Mouse (Mus musculus): ENCODE measurements at regions not wholly inside any gene's neighbourhood (a gene's known extent, or its start where the extent isn't known, plus 50 kb on each side); places are given as distances from the start of the nearest gene placed in this dataset.

- H3K27ac ChIP-seq (ENCODE audit: control insufficient read depth, insufficient read depth, low read length): no peak overlapping the region
- 23% methylated on average over 9 of the region's 9 CpGs for WGBS
- H3K27me3 ChIP-seq (ENCODE audit: control insufficient read depth, insufficient read depth, low read length): no peaks in the 10 kb centered on the region
- no peaks in the 10 kb centered on the region for H3K4me1 ChIP-seq (replicated peaks; ENCODE audit: control insufficient read depth, insufficient read depth, low read length)
- no peak overlapping the region for H3K4me3 ChIP-seq (ENCODE audit: control insufficient read depth, insufficient read depth, low read length)
- H3K36me3 ChIP-seq (ENCODE audit: control insufficient read depth, insufficient read depth, low read length): no peaks in the 10 kb centered on the region
- TF ChIP-seq POLR2A (IDR thresholded peaks at IDR 0.05; ENCODE audit: control insufficient read depth, extremely low read depth, insufficient read depth, low read length, poor library complexity) (no peak), CTCF (IDR thresholded peaks at IDR 0.05; ENCODE audit: borderline replicate concordance, control insufficient read depth, extremely low read depth, insufficient read depth, low read length, poor library complexity) (peak; percentile 69; the same call in 1 of the 2 replicates)
- DNase-seq: peak; percentile 40
These were observed 172.0 kb upstream of the 1700066M21Rik start for GRCm38 (mm10) chr1:57205198-57205987.

DNA sequence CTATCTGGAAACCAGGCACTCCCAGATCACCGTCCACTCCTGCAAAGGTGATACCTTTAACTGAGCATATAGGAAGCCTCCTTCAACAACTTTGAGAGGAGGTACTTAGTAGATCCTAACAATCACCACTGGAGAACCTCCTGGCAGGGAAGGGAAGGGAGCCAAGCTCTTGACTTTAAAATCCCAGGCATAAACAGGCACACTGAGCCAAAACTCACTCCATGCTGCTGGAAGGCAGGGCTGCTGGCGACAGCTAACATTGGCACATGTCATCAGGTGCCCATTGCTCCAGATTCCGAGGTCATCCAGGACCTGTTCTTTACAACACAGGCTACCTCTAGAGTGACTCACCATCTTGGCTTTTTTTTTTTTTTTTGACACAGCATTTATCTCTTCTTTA lies 170.9 kb upstream of the 1700066M21Rik start:
- Histone ChIP-seq H3K27me3 (ENCODE audit: control insufficient read depth, insufficient read depth, low read length) (no peaks in the 10 kb centered on the region), H3K4me3 (ENCODE audit: control insufficient read depth, insufficient read depth, low read length) (no peak overlapping the region), H3K27ac (ENCODE audit: control insufficient read depth, insufficient read depth, low read length) (no peak overlapping the region), H3K36me3 (ENCODE audit: control insufficient read depth, insufficient read depth, low read length) (no peaks in the 10 kb centered on the region), H3K4me1 (replicated peaks; ENCODE audit: control insufficient read depth, insufficient read depth, low read length) (no peaks in the 10 kb centered on the region)
- DNase-seq: no peak
- 76% methylated on average over 3 of the region's 3 CpGs for WGBS
- no peak for TF ChIP-seq POLR2A (IDR thresholded peaks at IDR 0.05; ENCODE audit: control insufficient read depth, extremely low read depth, insufficient read depth, low read length, poor library complexity)
- TF ChIP-seq CTCF (IDR thresholded peaks at IDR 0.05; ENCODE audit: borderline replicate concordance, control insufficient read depth, extremely low read depth, insufficient read depth, low read length, poor library complexity): no peak

GRCm38 (mm10) chr1:57206944-57207343 lies 170.5 kb upstream of the 1700066M21Rik start:
- no peak for DNase-seq
- Histone ChIP-seq H3K27me3 (ENCODE audit: control insufficient read depth, insufficient read depth, low read length) (no peaks in the 10 kb centered on the region), H3K36me3 (ENCODE audit: control insufficient read depth, insufficient read depth, low read length) (no peaks in the 10 kb centered on the region), H3K27ac (ENCODE audit: control insufficient read depth, insufficient read depth, low read length) (no peak overlapping the region), H3K4me3 (ENCODE audit: control insufficient read depth, insufficient read depth, low read length) (no peak overlapping the region), H3K4me1 (replicated peaks; ENCODE audit: control insufficient read depth, insufficient read depth, low read length) (no peaks in the 10 kb centered on the region)
- 13% methylated on average over 1 of the region's 1 CpGs for WGBS
- no peak for TF ChIP-seq CTCF (IDR thresholded peaks at IDR 0.05; ENCODE audit: borderline replicate concordance, control insufficient read depth, extremely low read depth, insufficient read depth, low read length, poor library complexity)
- TF ChIP-seq POLR2A (IDR thresholded peaks at IDR 0.05; ENCODE audit: control insufficient read depth, extremely low read depth, insufficient read depth, low read length, poor library complexity): no peak

- Histone ChIP-seq H3K4me3 (ENCODE audit: control insufficient read depth, insufficient read depth, low read length) (no peak overlapping the region), H3K4me1 (replicated peaks; ENCODE audit: control insufficient read depth, insufficient read depth, low read length) (no peaks in the 10 kb centered on the region), H3K27ac (ENCODE audit: control insufficient read depth, insufficient read depth, low read length) (no peak overlapping the region), H3K27me3 (ENCODE audit: control insufficient read depth, insufficient read depth, low read length) (no peaks in the 10 kb centered on the region), H3K36me3 (ENCODE audit: control insufficient read depth, insufficient read depth, low read length) (no peaks in the 10 kb centered on the region)
- TF ChIP-seq POLR2A (IDR thresholded peaks at IDR 0.05; ENCODE audit: control insufficient read depth, extremely low read depth, insufficient read depth, low read length, poor library complexity): no peak
- TF ChIP-seq CTCF (IDR thresholded peaks at IDR 0.05; ENCODE audit: borderline replicate concordance, control insufficient read depth, extremely low read depth, insufficient read depth, low read length, poor library complexity): no peak
- DNase-seq: no peak
- 88% methylated on average over 9 of the region's 9 CpGs for WGBS
These were observed 169.0 kb upstream of the 1700066M21Rik start for GRCm38 (mm10) chr1:57208415-57208814.

DNA sequence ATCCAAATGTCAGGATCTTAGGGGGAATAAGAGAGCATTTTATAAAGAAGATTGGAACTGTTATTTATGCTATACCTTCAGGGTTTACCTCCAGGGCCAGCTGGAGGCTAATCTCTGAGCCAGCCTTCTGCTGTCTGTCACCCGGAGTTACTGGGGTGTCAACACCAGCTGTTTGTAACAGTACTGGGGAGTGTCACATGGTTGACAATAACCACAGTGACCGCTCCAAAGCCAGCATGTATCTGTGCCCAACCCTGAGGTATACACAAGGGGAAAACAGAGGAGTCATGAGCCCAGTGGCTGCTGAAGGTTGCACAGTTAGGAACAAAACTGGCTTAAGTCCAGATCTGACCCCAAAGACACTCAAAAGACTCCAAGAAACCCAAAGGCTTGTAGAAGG lies 168.1 kb upstream of the 1700066M21Rik start:
- Histone ChIP-seq H3K4me3 (ENCODE audit: control insufficient read depth, insufficient read depth, low read length) (no peak overlapping the region), H3K27ac (ENCODE audit: control insufficient read depth, insufficient read depth, low read length) (no peak overlapping the region), H3K27me3 (ENCODE audit: control insufficient read depth, insufficient read depth, low read length) (no peaks in the 10 kb centered on the region), H3K4me1 (replicated peaks; ENCODE audit: control insufficient read depth, insufficient read depth, low read length) (no peaks in the 10 kb centered on the region), H3K36me3 (ENCODE audit: control insufficient read depth, insufficient read depth, low read length) (no peaks in the 10 kb centered on the region)
- no peak for TF ChIP-seq CTCF (IDR thresholded peaks at IDR 0.05; ENCODE audit: borderline replicate concordance, control insufficient read depth, extremely low read depth, insufficient read depth, low read length, poor library complexity)
- TF ChIP-seq POLR2A (IDR thresholded peaks at IDR 0.05; ENCODE audit: control insufficient read depth, extremely low read depth, insufficient read depth, low read length, poor library complexity): no peak
- WGBS: 80% methylated on average over 2 of the region's 2 CpGs
- DNase-seq: no peak

GRCm38 (mm10) chr1:57211046-57211445 lies 166.4 kb upstream of the 1700066M21Rik start:
- Histone ChIP-seq H3K27ac (ENCODE audit: control insufficient read depth, insufficient read depth, low read length) (no peak overlapping the region), H3K36me3 (ENCODE audit: control insufficient read depth, insufficient read depth, low read length) (no peaks in the 10 kb centered on the region), H3K4me3 (ENCODE audit: control insufficient read depth, insufficient read depth, low read length) (no peak overlapping the region), H3K4me1 (replicated peaks; ENCODE audit: control insufficient read depth, insufficient read depth, low read length) (no peaks in the 10 kb centered on the region), H3K27me3 (ENCODE audit: control insufficient read depth, insufficient read depth, low read length) (no peaks in the 10 kb centered on the region)
- no peak for TF ChIP-seq POLR2A (IDR thresholded peaks at IDR 0.05; ENCODE audit: control insufficient read depth, extremely low read depth, insufficient read depth, low read length, poor library complexity)
- DNase-seq: no peak
- 78% methylated on average over 2 of the region's 2 CpGs for WGBS

Data from thymus, adult 2 months (tissue).